Mouse (Mus musculus) ES-Bruce4 (cell line): ENCODE results near the gene Slc5a2.

Experiments used
- CTCF ChIP-seq: IDR thresholded peaks from one replicate; pipeline ENCODE4 v1.8.1; 2011; ENCODE audit warnings: low read depth, low read length
- EP300 ChIP-seq: IDR thresholded peaks from 2 replicates; pipeline ENCODE4 v1.6.1; 2011; ENCODE audit warnings: low read depth, low read length; ENCODE audit not compliant: insufficient read depth

GRCm38 (mm10) chr7:128298481-128299342 lies 33.3 kb downstream of the Slc5a2 start:
- TF ChIP-seq EP300 (no peak), CTCF (no peak)
